Mouse (Mus musculus) urinary bladder, postnatal 10 days (tissue): Measurements from ENCODE around the gene Vmn1r167.
"Not testable (repeated sequence)": the region's sequence is repeated elsewhere in the genome, so short reads cannot be mapped to it uniquely, and the experiment has no call there.

Experiments used
- DNase-seq: peaks from one replicate; pipeline ENCODE4 v3.0.0; 2022; ENCODE audit warnings: low spot score

Gene Vmn1r167

GRCm38 (mm10) chr7:23507106-23507505, at the start of gene Vmn1r167:
Vmn1r167 (minus strand) TSS chr7:23507206.
- DNase-seq, result not testable (repeated sequence)

DNA sequence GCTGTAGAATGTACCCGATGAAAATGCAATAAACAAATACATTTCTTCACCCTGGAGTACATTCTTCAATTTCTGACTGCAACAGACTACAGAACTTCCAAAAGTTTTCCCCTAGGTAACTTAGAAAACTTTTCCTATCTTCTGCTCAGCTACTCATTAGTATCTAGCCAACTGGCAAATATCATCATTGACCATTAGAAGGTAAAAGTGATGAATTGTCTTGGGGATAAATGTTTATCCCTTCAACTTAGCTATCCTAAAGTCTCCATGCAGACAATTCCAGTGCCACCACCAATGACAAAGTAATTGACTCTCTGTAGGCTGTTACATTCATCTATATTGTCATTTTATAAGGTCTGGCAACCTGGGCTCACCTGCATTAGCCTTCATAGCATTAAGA, 32.4 kb upstream of the Vmn1r167 start, which contains the start of gene Vmn1r168:
Gene Vmn1r168, plus strand, starts transcription at position 301 of the 400 bp plus-strand sequence.
- not testable (repeated sequence) for DNase-seq

DNA sequence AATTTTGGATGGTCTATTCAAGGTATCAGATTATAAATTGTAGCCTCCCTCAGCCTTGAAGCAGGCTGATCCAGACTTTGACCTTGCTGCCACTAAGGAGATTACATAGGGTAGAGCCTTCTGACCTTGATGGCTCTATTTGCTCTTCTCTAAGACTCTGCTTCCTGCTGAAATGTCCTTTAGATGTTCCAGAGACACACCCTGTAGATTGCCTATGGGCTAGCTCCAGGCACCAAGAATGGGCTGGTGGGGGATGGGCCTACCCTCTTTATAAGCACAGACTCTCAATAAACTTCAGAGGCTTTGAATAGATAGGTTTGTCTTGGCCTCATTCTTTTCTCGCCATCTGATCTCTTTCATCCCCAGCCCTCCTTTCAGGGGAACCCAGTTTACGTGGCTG, 34.1 kb downstream of the Vmn1r167 start:
- DNase-seq, result not testable (repeated sequence)

DNA sequence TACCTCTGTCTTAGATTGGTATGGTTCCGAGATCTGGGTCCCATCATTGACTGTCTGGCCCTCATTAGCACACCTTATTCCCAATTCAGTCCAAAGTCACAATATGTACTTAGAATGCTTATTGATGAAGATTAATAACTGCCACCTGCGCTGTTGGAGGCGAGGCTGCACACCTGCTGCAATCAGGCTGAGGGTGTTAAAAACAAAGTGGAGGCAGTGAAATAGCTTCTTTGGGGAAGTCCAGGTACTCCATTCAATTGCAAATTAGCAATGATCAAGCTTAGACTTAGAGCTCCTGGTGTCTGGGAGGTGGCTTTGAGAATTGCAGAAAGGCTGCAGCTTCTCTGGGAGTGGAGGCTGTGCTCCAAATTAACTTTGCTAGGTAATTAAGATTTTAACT, 36.2 kb downstream of the Vmn1r167 start:
- not testable (repeated sequence) for DNase-seq

GRCm38 (mm10) chr7:23470201-23470600, 36.8 kb downstream of the Vmn1r167 start:
- not testable (repeated sequence) for DNase-seq
